Mouse (Mus musculus): ENCODE measurements around the gene Cmtm2a.
"Not testable (repeated sequence)": the region's sequence is repeated elsewhere in the genome, so short reads cannot be mapped to it uniquely, and the experiment has no call there.

The Cmtm2a gene

GRCm38 (mm10) chr8:104293081-104293480 is at the start of gene Cmtm2a:
TSS of gene Cmtm2a (minus strand) at chr8:104293181.
- not testable (repeated sequence) for DNase-seq (ENCODE audit: low spot score in 2 of 2)

GRCm38 (mm10) chr8:104342426-104342825 is 49.4 kb upstream of the Cmtm2a start:
- no peak for DNase-seq (ENCODE audit: low spot score in 2 of 2)

- no peak for DNase-seq (ENCODE audit: low spot score in 2 of 2)
Measured at GRCm38 (mm10) chr8:104341678-104342077, 48.7 kb upstream of the Cmtm2a start.

- no peak for DNase-seq (ENCODE audit: low spot score in 2 of 2)
Measured at GRCm38 (mm10) chr8:104341106-104341561, 48.2 kb upstream of the Cmtm2a start.

GRCm38 (mm10) chr8:104340233-104341105 is 47.5 kb upstream of the Cmtm2a start:
- DNase-seq (ENCODE audit: low spot score in 2 of 2) = peak; percentile 69 to 82

GRCm38 (mm10) chr8:104339983-104340232 is 46.9 kb upstream of the Cmtm2a start:
- peak in 1 of 2 experiments; percentile 16 for DNase-seq (ENCODE audit: low spot score in 2 of 2)

GRCm38 (mm10) chr8:104339229-104339982 is 46.4 kb upstream of the Cmtm2a start, which contains the start of gene Cmtm3:
TSS of gene Cmtm3 (plus strand) at chr8:104339410.
- DNase-seq (ENCODE audit: low spot score in 2 of 2) = no peak

- no peak for DNase-seq (ENCODE audit: low spot score in 2 of 2)
Measured at GRCm38 (mm10) chr8:104337890-104338289, 44.9 kb upstream of the Cmtm2a start.

GRCm38 (mm10) chr8:104336806-104337205 is 43.8 kb upstream of the Cmtm2a start:
- DNase-seq (ENCODE audit: low spot score in 2 of 2) = no peak

GRCm38 (mm10) chr8:104334196-104334595 is 41.2 kb upstream of the Cmtm2a start:
- no peak for DNase-seq (ENCODE audit: low spot score in 2 of 2)

- no peak for DNase-seq (ENCODE audit: low spot score in 2 of 2)
Measured at GRCm38 (mm10) chr8:104333786-104334185, 40.8 kb upstream of the Cmtm2a start.

GRCm38 (mm10) chr8:104332665-104333631 is 40.0 kb upstream of the Cmtm2a start:
- no peak for DNase-seq (ENCODE audit: low spot score in 2 of 2)

- not testable (repeated sequence) for DNase-seq (ENCODE audit: low spot score in 2 of 2)
Measured at GRCm38 (mm10) chr8:104321930-104322329, 28.9 kb upstream of the Cmtm2a start, which contains the start of gene Cmtm2b. TSS of gene Cmtm2b (plus strand) at chr8:104322230.

- not testable (repeated sequence) for DNase-seq (ENCODE audit: low spot score in 2 of 2)
Measured at GRCm38 (mm10) chr8:104321267-104321666, 28.3 kb upstream of the Cmtm2a start, which contains the start of gene Gm11020. TSS of gene Gm11020 (plus strand) at chr8:104321567.

- no peak for DNase-seq (ENCODE audit: low spot score in 2 of 2)
Measured at GRCm38 (mm10) chr8:104313311-104313710, 20.3 kb upstream of the Cmtm2a start.

- not testable (repeated sequence) for DNase-seq (ENCODE audit: low spot score in 2 of 2)
Measured at GRCm38 (mm10) chr8:104312023-104312422, 19.0 kb upstream of the Cmtm2a start.

GRCm38 (mm10) chr8:104309441-104310155 is 16.6 kb upstream of the Cmtm2a start, which contains the start of the genes Gm45711 and Cmtm1:
TSS of gene Gm45711 (minus strand) at chr8:104310081.
TSS of gene Cmtm1 (minus strand) at chr8:104310145.
- DNase-seq (ENCODE audit: low spot score in 2 of 2) = not testable (repeated sequence)

GRCm38 (mm10) chr8:104308341-104308740 is 15.4 kb upstream of the Cmtm2a start:
- DNase-seq (ENCODE audit: low spot score in 2 of 2) = not testable (repeated sequence)

GRCm38 (mm10) chr8:104304962-104305361 is 12.0 kb upstream of the Cmtm2a start:
- DNase-seq (ENCODE audit: low spot score in 2 of 2) = no peak

- DNase-seq (ENCODE audit: low spot score in 2 of 2) = not testable (repeated sequence)
Measured at GRCm38 (mm10) chr8:104302536-104302935, 9.6 kb upstream of the Cmtm2a start.

Measured in thymus, postnatal 10 days (tissue).